Mouse (Mus musculus) forebrain, embryonic 11.5 days (tissue): ENCODE results near the gene Stim2. TPM values are rescaled to one million over a fixed set of nuclear protein-coding genes. Genes with fewer than 3 reads are reported as not detected.

Experiments
- ATAC-seq: fragments of 200-750 bp; cut with Nextera tagmentation; replicated peaks from 2 replicates; pipeline ENCODE4 v1.8.0; 2017; ENCODE audit warnings: moderate TSS enrichment; ENCODE audit not compliant: low FRiP score
- DNase-seq: peaks from one replicate; pipeline ENCODE4 v3.0.0-alpha.2; 2017; ENCODE audit warnings: low spot score
- H3K27ac ChIP-seq: fragments of 300-500 bp; sonication (generic); 2 replicates; pipeline ENCODE4 v1.5.1; 2014; ENCODE audit warnings: low read depth, low read length
- H3K27me3 ChIP-seq: fragments of 300-500 bp; sonication (generic); 2 replicates; pipeline ENCODE4 v1.6.1; 2014; ENCODE audit warnings: mild to moderate bottlenecking, low read length, mixed read lengths; ENCODE audit not compliant: control insufficient read depth, insufficient read depth
- H3K36me3 ChIP-seq: fragments of 300-500 bp; sonication (generic); 2 replicates; pipeline ENCODE4 v1.6.1; 2014; ENCODE audit warnings: mild to moderate bottlenecking, low read length, moderate library complexity, mixed read lengths; ENCODE audit not compliant: control insufficient read depth, insufficient read depth
- H3K4me1 ChIP-seq: fragments of 300-500 bp; sonication (generic); replicated peaks from 2 replicates; pipeline ENCODE4 v1.6.1; 2014; ENCODE audit warnings: low read length, mixed read lengths; ENCODE audit not compliant: control insufficient read depth, insufficient read depth
- H3K4me2 ChIP-seq: fragments of 300-500 bp; sonication (generic); 2 replicates; pipeline ENCODE4 v1.6.1; 2014; ENCODE audit warnings: low read depth, mild to moderate bottlenecking, low read length, moderate library complexity, mixed read lengths; ENCODE audit not compliant: severe bottlenecking
- H3K4me3 ChIP-seq: fragments of 300-500 bp; sonication (generic); 2 replicates; pipeline ENCODE4 v1.5.1; 2014; ENCODE audit warnings: low read depth, low read length
- H3K9ac ChIP-seq: fragments of 300-500 bp; sonication (generic); 2 replicates; pipeline ENCODE4 v1.6.1; 2014; ENCODE audit warnings: low read length
- H3K9me3 ChIP-seq: fragments of 300-500 bp; sonication (generic); 2 replicates; pipeline ENCODE4 v1.6.1; 2016; ENCODE audit warnings: low read length, mixed read lengths; ENCODE audit not compliant: control insufficient read depth
- WGBS: fragments of 180-500 bp; shearing (Covaris S2); extraction: QIAGEN DNeasy Blood & Tissue Kit; methylation state at CpG from one replicate; pipeline ENCODE4 v1.1.7; 2014; 5-methylcytosine and 5-hydroxymethylcytosine counted together
- polyA plus RNA-seq: library from polyadenylated mRNA; unstranded; fragments of >200 nt; fragmentation: Nextera tagmentation; extraction: Ambion mirVana; gene quantifications from 2 replicates; pipeline ENCODE4 v1.2.1, GENCODE M21; 2014

The Stim2 gene
- polyA plus RNA-seq, 1 experiment from 2014 or later, result 21.1 TPM

DNA sequence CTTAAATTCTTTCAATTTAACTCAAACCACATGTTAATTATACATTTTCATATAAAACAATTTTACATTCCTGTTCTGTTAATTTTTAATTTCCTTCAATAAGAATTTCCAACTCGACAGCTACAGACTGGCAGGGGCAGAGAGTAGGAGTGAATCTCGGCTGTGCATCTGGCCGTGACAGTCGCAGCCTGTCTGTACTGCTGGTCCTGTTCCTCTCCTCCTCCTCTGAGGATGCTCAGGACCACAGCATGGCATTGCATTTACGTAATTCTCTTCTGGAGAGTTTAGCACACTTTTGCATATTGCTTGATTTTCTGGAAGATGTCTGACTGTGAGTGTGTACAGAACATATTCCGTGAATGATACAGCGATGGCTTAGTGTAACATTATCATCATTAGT lies 63.8 kb downstream of the Stim2 start:
- no peak for ATAC-seq
- H3K4me1 ChIP-seq, result no peaks in the 10 kb centered on the region
- no peak for DNase-seq
- H3K4me2 ChIP-seq, result no peak overlapping the region
- WGBS, result 86% methylated on average over 7 of the region's 7 CpGs
- no peak overlapping the region for H3K4me3 ChIP-seq
- H3K27ac ChIP-seq, result no peak overlapping the region
- H3K27me3 ChIP-seq, result no peaks in the 10 kb centered on the region
- H3K9ac ChIP-seq, result no peak overlapping the region
- no peaks in the 10 kb centered on the region for H3K9me3 ChIP-seq
- H3K36me3 ChIP-seq, result no peaks in the 10 kb centered on the region

DNA sequence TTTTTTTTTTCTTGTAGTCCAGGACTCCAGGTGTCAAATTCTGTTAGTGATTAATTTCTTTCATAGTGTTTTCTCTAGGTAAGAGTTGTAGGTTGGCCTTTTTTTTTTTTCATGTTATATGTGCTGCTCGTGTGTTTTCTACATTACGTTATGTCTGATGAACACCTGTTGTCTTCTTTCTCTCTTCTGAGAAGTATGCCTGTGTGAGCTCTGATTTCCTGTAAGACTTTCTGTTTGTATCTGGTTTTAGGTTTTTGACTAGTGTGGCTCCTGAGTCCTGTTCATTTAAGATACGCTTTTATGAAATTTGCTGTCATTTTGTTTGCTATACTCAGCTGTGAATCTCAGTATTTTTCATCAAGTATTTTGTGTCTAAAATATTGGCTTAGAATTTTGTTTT lies 69.3 kb downstream of the Stim2 start:
- Histone ChIP-seq H3K4me2 (no peak overlapping the region), H3K9ac (no peak overlapping the region), H3K9me3 (no peaks in the 10 kb centered on the region), H3K27me3 (no peaks in the 10 kb centered on the region), H3K4me3 (no peak overlapping the region), H3K27ac (no peak overlapping the region), H3K36me3 (no peaks in the 10 kb centered on the region), H3K4me1 (no peaks in the 10 kb centered on the region)
- WGBS, result 94% methylated on average over 3 of the region's 3 CpGs
- DNase-seq, result no peak
- ATAC-seq, result no peak

DNA sequence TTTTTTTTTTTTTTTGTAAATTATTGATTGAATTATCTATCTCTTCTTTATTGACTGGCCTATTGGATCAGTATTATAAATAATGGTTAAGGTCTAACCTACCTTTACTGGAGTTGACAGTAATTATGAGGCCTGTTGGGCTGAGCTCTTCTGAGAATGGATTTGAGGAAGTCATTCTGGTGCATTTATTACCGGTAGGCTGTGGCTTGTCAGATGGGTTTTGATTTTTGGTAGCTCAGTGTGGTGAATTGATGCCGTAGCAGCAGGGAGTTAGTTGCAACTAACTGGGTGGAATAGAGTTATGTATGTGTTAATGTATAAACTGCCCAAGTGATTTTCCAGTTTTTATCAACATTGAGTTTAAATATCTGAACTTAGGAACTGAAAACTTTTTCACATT lies 72.2 kb downstream of the Stim2 start:
- H3K27me3 ChIP-seq, result no peaks in the 10 kb centered on the region
- H3K9me3 ChIP-seq, result no peaks in the 10 kb centered on the region
- H3K9ac ChIP-seq, result no peak overlapping the region
- ATAC-seq (no peak), DNase-seq (no peak)
- H3K36me3 ChIP-seq, result no peaks in the 10 kb centered on the region
- WGBS, result 88% methylated on average over 2 of the region's 2 CpGs
- H3K27ac ChIP-seq, result no peak overlapping the region
- no peak overlapping the region for H3K4me2 ChIP-seq
- H3K4me3 ChIP-seq, result no peak overlapping the region
- 0 out of 2 replicates have a peak, but pooled peaks cover 2% of the 10 kb centered on the region for H3K4me1 ChIP-seq

DNA sequence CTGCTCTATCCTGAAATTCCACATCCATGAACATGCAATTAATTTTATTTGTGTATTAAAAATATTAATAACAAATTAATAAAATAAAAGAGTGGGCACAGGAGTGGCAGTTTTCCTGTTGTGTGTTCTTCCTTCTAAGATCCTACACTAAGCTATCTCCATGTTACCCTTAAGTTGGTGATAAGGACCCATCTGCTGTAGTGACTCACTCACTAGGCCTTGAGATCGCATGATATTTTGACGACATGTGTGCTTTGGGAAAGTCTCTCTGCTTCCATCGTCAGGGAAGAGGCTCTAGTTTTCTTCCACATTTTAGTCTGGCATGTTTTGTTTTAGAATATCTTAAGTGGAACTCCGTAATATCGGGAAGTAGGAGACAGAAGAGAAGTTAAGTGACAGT lies 73.0 kb downstream of the Stim2 start:
- Histone ChIP-seq H3K9me3 (no peaks in the 10 kb centered on the region), H3K4me3 (no peak overlapping the region), H3K36me3 (no peaks in the 10 kb centered on the region), H3K27me3 (no peaks in the 10 kb centered on the region), H3K4me2 (no peak overlapping the region), H3K27ac (no peak overlapping the region), H3K9ac (no peak overlapping the region), H3K4me1 (0 out of 2 replicates have a peak, but pooled peaks cover 2% of the 10 kb centered on the region)
- DNase-seq, result no peak
- 94% methylated on average over 5 of the region's 5 CpGs for WGBS
- ATAC-seq, result no peak

DNA sequence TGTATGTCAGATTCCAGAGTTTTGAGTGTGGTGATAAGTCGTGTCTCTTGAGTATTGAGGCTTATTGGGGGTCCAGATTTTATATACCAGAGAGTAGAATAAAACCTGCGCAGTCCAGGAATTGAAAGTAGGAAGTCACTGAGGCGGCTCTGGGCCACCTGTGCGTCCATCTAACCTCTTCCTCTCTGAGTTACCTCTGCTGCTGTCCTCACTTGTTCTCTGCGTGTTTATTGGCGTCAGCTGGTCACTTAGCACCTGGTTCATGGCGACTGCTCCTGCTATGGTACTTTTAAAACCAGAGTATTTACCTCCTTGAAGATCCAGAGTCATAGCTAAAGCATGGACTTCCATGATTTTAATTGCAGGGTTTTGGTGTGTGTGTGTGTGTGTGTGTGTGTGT lies 73.4 kb downstream of the Stim2 start:
- H3K27me3 ChIP-seq, result no peaks in the 10 kb centered on the region
- H3K9ac ChIP-seq, result no peak overlapping the region
- ATAC-seq (no peak), DNase-seq (no peak)
- 92% methylated on average over 7 of the region's 7 CpGs for WGBS
- H3K4me3 ChIP-seq, result no peak overlapping the region
- H3K4me2 ChIP-seq, result no peak overlapping the region
- H3K9me3 ChIP-seq, result no peaks in the 10 kb centered on the region
- H3K4me1 ChIP-seq, result 0 out of 2 replicates have a peak, but pooled peaks cover 2% of the 10 kb centered on the region
- H3K36me3 ChIP-seq, result no peaks in the 10 kb centered on the region
- no peak overlapping the region for H3K27ac ChIP-seq

DNA sequence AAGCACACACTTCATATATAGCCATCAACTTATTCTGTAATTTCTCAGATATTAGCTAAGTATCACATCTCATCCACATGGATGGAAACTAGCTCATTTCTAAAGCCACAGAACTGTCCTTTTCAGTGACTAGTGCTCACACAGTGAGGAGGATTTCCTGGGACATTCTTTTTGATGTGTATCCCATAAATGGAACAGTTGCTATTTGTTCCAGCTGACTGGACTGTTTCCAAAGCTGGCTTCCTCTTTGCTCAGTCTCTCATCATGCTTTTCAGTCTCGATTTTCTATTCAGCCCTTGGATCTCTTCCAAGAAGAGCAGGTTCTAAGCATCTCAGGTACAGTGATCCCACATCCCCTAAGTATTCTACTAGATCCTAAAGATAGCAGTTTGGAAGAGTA lies 75.0 kb downstream of the Stim2 start:
- DNase-seq, result no peak
- 33% methylated on average over 1 of the region's 1 CpGs for WGBS

DNA sequence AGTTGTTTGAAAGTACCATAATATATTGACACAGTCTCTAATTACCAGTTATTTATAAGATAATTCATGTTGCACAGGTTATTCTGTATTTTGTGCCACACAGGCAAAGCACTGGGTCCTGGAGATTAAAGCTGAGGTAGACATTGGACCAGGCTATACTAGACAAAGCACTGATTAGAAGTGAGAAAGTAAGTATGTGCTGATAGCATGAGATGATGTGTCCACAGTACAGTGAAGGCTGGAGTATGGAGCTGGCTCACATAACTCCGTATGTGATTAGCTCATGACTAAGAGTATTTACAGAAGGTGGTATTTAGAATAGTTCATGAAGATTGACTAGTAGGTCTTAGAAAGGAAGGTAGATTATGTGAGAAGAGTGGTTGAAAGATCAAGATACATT lies 81.7 kb downstream of the Stim2 start:
- no peak overlapping the region for H3K4me3 ChIP-seq
- ATAC-seq (no peak), DNase-seq (no peak)
- H3K9me3 ChIP-seq, result no peaks in the 10 kb centered on the region
- H3K36me3 ChIP-seq, result no peaks in the 10 kb centered on the region
- H3K27ac ChIP-seq, result no peak overlapping the region
- H3K27me3 ChIP-seq, result no peaks in the 10 kb centered on the region
- H3K4me2 ChIP-seq, result no peak overlapping the region
- H3K4me1 ChIP-seq, result no peaks in the 10 kb centered on the region
- H3K9ac ChIP-seq, result no peak overlapping the region
- 95% methylated on average over 1 of the region's 1 CpGs for WGBS

More for the DNA sequence above, 75.0 kb downstream of the Stim2 start:
- Histone ChIP-seq H3K9ac (no peak overlapping the region), H3K4me1 (0 out of 2 replicates have a peak, but pooled peaks cover 2% of the 10 kb centered on the region), H3K27ac (no peak overlapping the region), H3K4me2 (no peak overlapping the region), H3K36me3 (no peaks in the 10 kb centered on the region), H3K27me3 (no peaks in the 10 kb centered on the region), H3K4me3 (no peak overlapping the region), H3K9me3 (no peaks in the 10 kb centered on the region)
- no peak for ATAC-seq

DNA sequence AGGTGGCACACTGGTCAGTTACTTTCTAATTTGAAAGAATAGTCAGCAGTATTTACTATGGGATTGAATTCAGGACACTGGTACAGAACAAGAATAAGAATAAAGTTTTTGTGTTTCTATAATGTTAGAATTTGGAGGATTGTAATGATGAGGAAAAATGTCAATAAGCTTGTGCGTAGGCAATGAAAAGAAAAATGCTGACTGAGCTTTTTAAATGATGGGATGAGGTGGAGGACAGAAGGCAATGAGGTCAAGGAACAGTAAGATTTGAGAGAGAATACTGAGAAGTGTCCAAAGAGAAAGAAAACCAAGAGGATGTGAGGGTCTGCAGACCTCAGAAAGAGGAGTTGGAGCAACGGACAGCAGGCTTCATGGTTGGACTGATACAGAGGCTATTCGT lies 89.6 kb downstream of the Stim2 start:
- Histone ChIP-seq H3K4me2 (no peak overlapping the region), H3K9me3 (no peaks in the 10 kb centered on the region), H3K9ac (no peak overlapping the region), H3K27ac (no peak overlapping the region), H3K36me3 (no peaks in the 10 kb centered on the region), H3K4me1 (no peaks in the 10 kb centered on the region), H3K27me3 (no peaks in the 10 kb centered on the region), H3K4me3 (no peak overlapping the region)
- DNase-seq (no peak), ATAC-seq (no peak)
- 90% methylated on average over 3 of the region's 3 CpGs for WGBS

DNA sequence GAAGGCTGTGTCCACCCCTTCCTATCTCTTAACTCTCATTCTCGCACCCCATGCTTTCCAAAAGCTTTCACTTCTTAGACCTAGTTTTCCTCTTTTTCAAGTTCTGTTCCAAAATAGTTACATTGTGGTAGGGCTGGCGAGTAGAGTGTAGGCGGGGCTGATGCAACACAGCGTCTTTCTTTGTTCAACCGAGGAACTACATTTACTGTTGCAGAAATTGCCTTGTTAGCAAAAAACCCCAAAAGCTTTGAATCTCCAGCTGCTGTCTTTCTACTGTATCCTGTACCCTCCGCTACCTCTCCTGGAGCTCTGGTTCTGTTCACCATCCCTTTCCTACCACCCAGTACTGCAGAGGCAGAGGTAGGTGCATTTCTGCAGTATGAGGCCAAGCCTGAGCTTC lies 99.9 kb downstream of the Stim2 start:
- 87% methylated on average over 6 of the region's 6 CpGs for WGBS

More for the DNA sequence above, 99.9 kb downstream of the Stim2 start:
- no peak overlapping the region for H3K4me3 ChIP-seq
- no peaks in the 10 kb centered on the region for H3K27me3 ChIP-seq
- no peak for ATAC-seq
- H3K36me3 ChIP-seq, result no peaks in the 10 kb centered on the region
- H3K4me2 ChIP-seq, result no peak overlapping the region
- H3K9ac ChIP-seq, result no peak overlapping the region
- DNase-seq, result no peak
- H3K27ac ChIP-seq, result no peak overlapping the region
- H3K9me3 ChIP-seq, result no peaks in the 10 kb centered on the region
- H3K4me1 ChIP-seq, result peaks cover 3% of the 10 kb centered on the region; the same call in 1 of the 2 replicates
